Mouse (Mus musculus) neural tube, embryonic 11.5 days (tissue): ENCODE measurements at regions not wholly inside any gene's neighbourhood (a gene's known extent, or its start where the extent isn't known, plus 50 kb on each side); places are given as distances from the start of the nearest gene placed in this dataset.

Experiments
- ATAC-seq: fragments of 200-750 bp; cut with Nextera tagmentation; 2 replicates; pipeline ENCODE4 v1.8.0; 2017; ENCODE audit warnings: moderate number of reproducible peaks, mild to moderate bottlenecking, moderate TSS enrichment, moderate library complexity; ENCODE audit not compliant: insufficient read depth, low FRiP score, low TSS enrichment
- DNase-seq: peaks from one replicate; pipeline ENCODE4 v3.0.0-alpha.2; 2015; ENCODE audit warnings: low spot score
- H3K27ac ChIP-seq: fragments of 300-500 bp; sonication (generic); 2 replicates; pipeline ENCODE4 v1.5.1; 2014; ENCODE audit warnings: low read depth, mild to moderate bottlenecking, low read length
- H3K27me3 ChIP-seq: fragments of 300-500 bp; sonication (generic); 2 replicates; pipeline ENCODE4 v1.6.1; 2014; ENCODE audit warnings: mild to moderate bottlenecking, low read length, mixed read lengths; ENCODE audit not compliant: control insufficient read depth, insufficient read depth
- H3K36me3 ChIP-seq: fragments of 300-500 bp; sonication (generic); 2 replicates; pipeline ENCODE4 v1.6.1; 2014; ENCODE audit warnings: mild to moderate bottlenecking, low read length, moderate library complexity, mixed read lengths; ENCODE audit not compliant: control insufficient read depth, insufficient read depth
- H3K4me1 ChIP-seq: fragments of 300-500 bp; sonication (generic); 2 replicates; pipeline ENCODE4 v1.6.1; 2014; ENCODE audit warnings: low read length, mixed read lengths; ENCODE audit not compliant: control insufficient read depth, insufficient read depth
- H3K4me2 ChIP-seq: fragments of 300-500 bp; sonication (generic); 2 replicates; pipeline ENCODE4 v1.6.1; 2014; ENCODE audit warnings: low read depth, mild to moderate bottlenecking, moderate library complexity
- H3K4me3 ChIP-seq: fragments of 300-500 bp; sonication (generic); 2 replicates; pipeline ENCODE4 v1.5.1; 2014; ENCODE audit warnings: low read depth, low read length
- H3K9ac ChIP-seq: fragments of 300-500 bp; sonication (generic); 2 replicates; pipeline ENCODE4 v1.6.1; 2014; ENCODE audit warnings: mild to moderate bottlenecking, low read length
- H3K9me3 ChIP-seq: fragments of 300-500 bp; sonication (generic); 2 replicates; pipeline ENCODE4 v1.6.1; 2016; ENCODE audit warnings: low read length; ENCODE audit not compliant: control insufficient read depth
- WGBS: fragments of 180-500 bp; shearing (Covaris S2); extraction: QIAGEN DNeasy Blood & Tissue Kit; methylation state at CpG from one replicate; pipeline ENCODE4 v1.1.7; 2014; 5-methylcytosine and 5-hydroxymethylcytosine counted together

- no peak overlapping the region for H3K4me2 ChIP-seq
- H3K9me3 ChIP-seq, result no peaks in the 10 kb centered on the region
- no peaks in the 10 kb centered on the region for H3K36me3 ChIP-seq
- ATAC-seq (no peak), DNase-seq (no peak)
- no peak overlapping the region for H3K4me3 ChIP-seq
- H3K9ac ChIP-seq, result no peak overlapping the region
- H3K4me1 ChIP-seq, result peaks cover 5% of the 10 kb centered on the region; the same call in 1 of the 2 replicates
- H3K27ac ChIP-seq, result no peak overlapping the region
- WGBS, result 16% methylated on average over 16 of the region's 16 CpGs
- H3K27me3 ChIP-seq, result no peaks in the 10 kb centered on the region
Measured at GRCm38 (mm10) chr4:114738903-114739667, 82.4 kb upstream of the Gm12830 start.

GRCm38 (mm10) chr4:114748131-114748530, 73.4 kb upstream of the Gm12830 start:
- Histone ChIP-seq H3K27ac (no peak overlapping the region), H3K4me1 (no peaks in the 10 kb centered on the region), H3K9ac (no peak overlapping the region), H3K4me3 (no peak overlapping the region), H3K4me2 (no peak overlapping the region), H3K36me3 (no peaks in the 10 kb centered on the region), H3K27me3 (no peaks in the 10 kb centered on the region), H3K9me3 (no peaks in the 10 kb centered on the region)
- 83% methylated on average over 2 of the region's 2 CpGs for WGBS
- no peak for ATAC-seq
- no peak for DNase-seq

DNA sequence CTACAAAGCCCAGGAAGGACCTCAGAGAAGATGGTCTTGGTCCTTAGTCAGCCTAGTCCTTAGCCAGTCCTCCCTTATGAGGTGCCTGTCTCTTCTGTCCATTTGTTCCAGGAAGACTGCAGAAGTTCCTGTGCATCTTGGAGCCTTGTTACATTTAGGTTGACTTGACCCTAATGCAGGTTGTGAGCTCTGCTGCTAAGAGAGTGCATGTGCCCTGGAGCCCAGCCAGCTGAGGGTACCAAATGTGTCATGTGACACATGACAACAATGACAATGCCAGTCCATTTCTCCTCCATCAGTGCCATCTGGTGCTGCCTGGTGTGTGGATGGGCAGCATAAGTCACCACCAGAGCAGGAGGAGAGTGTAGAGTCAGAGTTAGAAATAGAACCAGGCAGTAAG, 61.7 kb upstream of the Gm12830 start:
- ATAC-seq (no peak), DNase-seq (no peak)
- Histone ChIP-seq H3K9ac (no peak overlapping the region), H3K4me1 (no peaks in the 10 kb centered on the region), H3K9me3 (no peaks in the 10 kb centered on the region), H3K27ac (no peak overlapping the region), H3K27me3 (no peaks in the 10 kb centered on the region), H3K4me3 (no peak overlapping the region), H3K4me2 (no peak overlapping the region), H3K36me3 (no peaks in the 10 kb centered on the region)

DNA sequence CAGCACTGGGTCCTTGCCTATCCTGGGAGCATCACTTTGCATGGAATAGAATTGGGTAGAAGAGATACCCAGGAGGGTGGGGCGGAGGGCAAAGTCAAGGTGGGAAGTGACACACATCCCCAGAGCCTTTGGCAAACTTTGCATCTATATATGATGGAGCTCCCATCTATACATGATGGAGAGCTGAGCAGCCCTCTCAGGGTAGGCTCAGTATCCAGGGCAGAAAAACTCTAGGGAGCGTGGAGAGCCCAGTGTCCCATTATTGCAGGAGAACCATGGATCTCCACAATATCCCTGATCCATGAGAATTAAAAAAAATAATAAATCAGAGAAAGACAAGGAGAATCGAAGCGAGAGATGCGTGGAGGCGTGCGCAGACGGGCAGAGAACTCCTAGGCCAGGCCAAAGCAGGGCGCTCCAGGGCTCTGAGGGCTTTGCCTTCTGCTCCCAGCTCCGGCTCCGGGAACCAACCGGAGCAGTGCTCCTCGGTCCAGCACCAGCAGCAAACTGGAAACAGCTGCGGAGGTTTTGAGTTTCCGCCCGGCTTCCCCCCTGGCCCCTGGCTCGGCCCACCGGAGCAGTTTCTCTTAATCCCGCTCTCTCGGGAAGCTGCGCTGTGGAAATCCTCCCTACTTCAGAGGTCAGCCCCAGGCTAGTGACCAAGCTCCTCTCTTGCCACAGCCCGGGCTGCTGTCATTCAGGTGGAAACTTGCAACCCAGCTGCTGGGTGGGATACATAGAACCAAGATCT, 54.7 kb upstream of the Gm12830 start:
- Histone ChIP-seq H3K4me3 (no peak overlapping the region), H3K9ac (no peak overlapping the region), H3K27me3 (no peaks in the 10 kb centered on the region), H3K27ac (no peak overlapping the region), H3K9me3 (no peaks in the 10 kb centered on the region), H3K36me3 (no peaks in the 10 kb centered on the region), H3K4me1 (no peaks in the 10 kb centered on the region), H3K4me2 (no peak overlapping the region)
- no peak for ATAC-seq
- DNase-seq, result peak; percentile 33
- 66% methylated on average over 22 of the region's 22 CpGs for WGBS
